Mouse (Mus musculus) neural tube, embryonic 11.5 days (tissue): ENCODE measurements around the gene Cct6b. TPM values are rescaled to one million over a fixed set of nuclear protein-coding genes. Genes with fewer than 3 reads are reported as not detected.

Source experiments
- ATAC-seq: fragments of 200-750 bp; cut with Nextera tagmentation; 2 replicates; pipeline ENCODE4 v1.8.0; 2017; ENCODE audit warnings: moderate number of reproducible peaks, mild to moderate bottlenecking, moderate TSS enrichment, moderate library complexity; ENCODE audit not compliant: insufficient read depth, low FRiP score, low TSS enrichment
- DNase-seq: peaks from one replicate; pipeline ENCODE4 v3.0.0-alpha.2; 2015; ENCODE audit warnings: low spot score
- H3K27ac ChIP-seq: fragments of 300-500 bp; sonication (generic); 2 replicates; pipeline ENCODE4 v1.5.1; 2014; ENCODE audit warnings: low read depth, mild to moderate bottlenecking, low read length
- H3K27me3 ChIP-seq: fragments of 300-500 bp; sonication (generic); 2 replicates; pipeline ENCODE4 v1.6.1; 2014; ENCODE audit warnings: mild to moderate bottlenecking, low read length, mixed read lengths; ENCODE audit not compliant: control insufficient read depth, insufficient read depth
- H3K36me3 ChIP-seq: fragments of 300-500 bp; sonication (generic); 2 replicates; pipeline ENCODE4 v1.6.1; 2014; ENCODE audit warnings: mild to moderate bottlenecking, low read length, moderate library complexity, mixed read lengths; ENCODE audit not compliant: control insufficient read depth, insufficient read depth
- H3K4me1 ChIP-seq: fragments of 300-500 bp; sonication (generic); 2 replicates; pipeline ENCODE4 v1.6.1; 2014; ENCODE audit warnings: low read length, mixed read lengths; ENCODE audit not compliant: control insufficient read depth, insufficient read depth
- H3K4me2 ChIP-seq: fragments of 300-500 bp; sonication (generic); 2 replicates; pipeline ENCODE4 v1.6.1; 2014; ENCODE audit warnings: low read depth, mild to moderate bottlenecking, moderate library complexity
- H3K4me3 ChIP-seq: fragments of 300-500 bp; sonication (generic); 2 replicates; pipeline ENCODE4 v1.5.1; 2014; ENCODE audit warnings: low read depth, low read length
- H3K9ac ChIP-seq: fragments of 300-500 bp; sonication (generic); 2 replicates; pipeline ENCODE4 v1.6.1; 2014; ENCODE audit warnings: mild to moderate bottlenecking, low read length
- H3K9me3 ChIP-seq: fragments of 300-500 bp; sonication (generic); 2 replicates; pipeline ENCODE4 v1.6.1; 2016; ENCODE audit warnings: low read length; ENCODE audit not compliant: control insufficient read depth
- WGBS: fragments of 180-500 bp; shearing (Covaris S2); extraction: QIAGEN DNeasy Blood & Tissue Kit; methylation state at CpG from one replicate; pipeline ENCODE4 v1.1.7; 2014; 5-methylcytosine and 5-hydroxymethylcytosine counted together
- polyA plus RNA-seq: library from polyadenylated mRNA; unstranded; fragments of >200 nt; fragmentation: Nextera tagmentation; extraction: Ambion mirVana; gene quantifications from 2 replicates; pipeline ENCODE4 v1.2.1, GENCODE M21; 2014

Gene Cct6b
- 0.29 and 0.39 TPM in 2 replicates for polyA plus RNA-seq

DNA sequence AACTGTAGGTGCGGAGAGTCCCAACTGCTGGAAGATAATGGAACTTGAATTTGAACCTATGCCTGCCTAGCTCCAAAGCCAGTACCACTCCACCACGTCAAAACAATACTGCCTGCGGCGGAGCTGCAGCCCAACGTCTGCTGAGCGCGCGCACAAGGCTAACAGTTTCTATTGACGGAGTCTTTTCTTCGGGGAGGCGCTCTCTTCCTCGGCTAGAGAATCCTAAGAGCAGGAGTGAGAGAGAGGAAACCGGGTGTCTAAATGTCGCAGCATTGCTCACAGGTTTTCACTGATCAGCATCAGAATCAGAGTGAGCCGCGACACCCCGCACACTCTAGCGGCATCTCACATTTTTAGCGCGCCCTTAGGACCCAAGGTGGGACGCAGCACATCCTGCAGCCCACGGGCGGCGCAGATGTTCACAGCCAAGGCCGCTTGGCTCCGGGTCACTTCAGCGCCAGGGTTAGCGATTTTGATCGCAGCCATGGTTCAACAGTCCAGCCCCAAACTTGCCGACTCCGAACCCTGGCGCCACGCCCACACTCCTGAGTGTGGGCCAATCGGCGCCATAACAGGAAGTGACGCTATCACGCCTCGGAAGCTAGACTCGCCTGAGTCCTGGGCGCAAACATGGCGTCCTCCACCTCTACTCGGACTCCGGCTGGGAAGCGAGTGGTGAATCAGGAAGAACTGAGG lies at the start of gene Cct6b, which contains the start of gene Zfp830:
Cct6b (minus strand) TSS at position 580 of the 696 bp plus-strand sequence.
Zfp830 (plus strand) TSS at position 604 of the 696 bp plus-strand sequence.
- Histone ChIP-seq H3K9me3 (no peaks in the 10 kb centered on the region), H3K4me1 (peaks cover 7% of the 10 kb centered on the region), H3K4me3 (peak within 1 kb of the TSS; percentile 96), H3K27me3 (no peaks in the 10 kb centered on the region), H3K36me3 (no peaks in the 10 kb centered on the region), H3K9ac (peak within 1 kb of the TSS; percentile 80), H3K27ac (peak within 1 kb of the TSS; percentile 82), H3K4me2 (peak within 1 kb of the TSS; percentile 88)
- ATAC-seq (peak; percentile 99), DNase-seq (peak; percentile 93)
- WGBS: under 1% methylated on average over 44 of the region's 44 CpGs

DNA sequence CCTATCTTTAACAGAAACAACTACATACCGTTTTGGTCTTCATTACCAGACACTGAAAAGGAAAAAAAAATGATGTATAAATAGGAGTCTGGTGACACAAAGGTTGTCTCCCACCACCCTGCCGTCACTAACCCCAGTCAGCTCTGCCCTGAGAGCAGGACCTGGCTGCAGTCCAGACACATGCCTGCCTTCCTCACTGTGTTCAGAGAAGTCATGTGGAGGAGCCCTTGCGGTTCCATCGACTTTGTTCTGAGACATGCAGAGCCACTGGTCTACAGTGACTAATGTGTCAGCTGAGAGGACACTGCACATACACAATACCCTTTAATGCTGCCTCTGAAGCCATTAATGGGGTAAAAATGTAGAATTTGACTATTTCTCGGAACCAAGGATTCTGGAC lies 44.4 kb upstream of the Cct6b start:
- Histone ChIP-seq H3K9ac (no peak overlapping the region), H3K4me3 (no peak overlapping the region), H3K27ac (no peak overlapping the region), H3K9me3 (no peaks in the 10 kb centered on the region), H3K36me3 (0 out of 2 replicates have a peak, but pooled peaks cover 2% of the 10 kb centered on the region), H3K4me1 (no peaks in the 10 kb centered on the region), H3K27me3 (no peaks in the 10 kb centered on the region), H3K4me2 (no peak overlapping the region)
- 77% methylated on average over 5 of the region's 5 CpGs for WGBS
- no peak for DNase-seq
- no peak for ATAC-seq

DNA sequence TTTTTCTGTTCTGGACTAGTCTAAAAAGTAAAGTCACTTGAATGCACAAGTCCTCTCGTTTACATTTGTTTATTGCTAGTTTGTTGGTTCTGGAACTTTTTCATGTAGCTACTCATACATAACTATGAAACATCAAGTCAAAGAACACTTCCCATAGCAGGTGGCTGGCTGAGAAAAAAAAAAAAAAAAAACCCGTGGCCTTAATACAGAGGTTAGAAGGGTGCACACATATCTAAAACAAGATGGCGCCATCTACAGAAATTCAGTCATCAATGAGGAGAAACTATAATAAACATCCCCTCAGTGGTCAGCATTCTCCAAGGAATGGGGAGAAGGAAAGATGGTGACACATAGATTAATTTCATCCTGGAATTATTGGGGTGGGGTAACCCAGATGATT lies 43.2 kb upstream of the Cct6b start:
- Histone ChIP-seq H3K4me2 (no peak overlapping the region), H3K27ac (no peak overlapping the region), H3K36me3 (peaks cover 2% of the 10 kb centered on the region; the same call in 1 of the 2 replicates), H3K27me3 (no peaks in the 10 kb centered on the region), H3K9me3 (no peaks in the 10 kb centered on the region), H3K4me1 (no peaks in the 10 kb centered on the region), H3K4me3 (no peak overlapping the region), H3K9ac (no peak overlapping the region)
- 85% methylated on average over 3 of the region's 3 CpGs for WGBS
- DNase-seq (no peak), ATAC-seq (no peak)

DNA sequence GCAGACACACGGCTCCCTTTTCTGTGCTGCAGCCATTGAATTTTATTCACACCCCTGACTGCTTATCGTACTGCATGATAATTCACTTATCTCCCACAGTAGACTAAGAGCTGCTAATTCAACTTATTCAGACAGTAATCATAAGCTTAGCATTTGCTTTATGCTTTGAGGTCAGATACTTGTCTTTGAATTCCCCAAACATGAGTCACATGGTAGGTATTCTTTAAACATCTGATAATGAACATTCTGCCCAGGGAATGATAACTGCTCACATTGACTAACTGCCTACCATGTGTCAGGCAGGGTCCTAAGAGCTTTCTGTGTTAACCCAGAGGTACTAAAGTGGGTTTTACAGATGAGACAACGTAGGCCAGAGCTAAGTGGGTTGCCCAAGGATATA lies 42.5 kb upstream of the Cct6b start:
- ATAC-seq (no peak), DNase-seq (no peak)
- Histone ChIP-seq H3K27ac (no peak overlapping the region), H3K4me1 (no peaks in the 10 kb centered on the region), H3K4me3 (no peak overlapping the region), H3K4me2 (no peak overlapping the region), H3K9ac (no peak overlapping the region), H3K36me3 (peaks cover 2% of the 10 kb centered on the region; the same call in 1 of the 2 replicates), H3K9me3 (no peaks in the 10 kb centered on the region), H3K27me3 (no peaks in the 10 kb centered on the region)
- 85% methylated on average over 3 of the region's 3 CpGs for WGBS

DNA sequence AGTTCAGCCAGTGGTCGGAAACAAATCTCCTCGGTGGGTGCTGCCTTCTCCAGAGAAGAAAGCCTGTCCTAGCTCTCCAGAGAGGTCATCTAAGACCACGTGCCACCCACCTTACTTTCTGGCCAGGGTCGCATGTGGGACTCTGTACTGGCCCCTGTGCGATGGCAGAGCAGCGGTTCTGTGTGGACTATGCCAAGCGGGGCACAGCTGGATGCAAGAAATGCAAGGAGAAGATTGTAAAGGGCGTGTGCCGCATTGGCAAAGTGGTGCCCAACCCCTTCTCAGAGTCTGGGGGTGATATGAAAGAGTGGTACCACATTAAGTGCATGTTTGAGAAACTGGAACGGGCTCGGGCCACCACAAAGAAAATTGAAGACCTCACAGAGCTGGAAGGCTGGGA lies 19.3 kb upstream of the Cct6b start:
- ATAC-seq: no peak
- H3K4me2 ChIP-seq: no peak overlapping the region
- no peaks in the 10 kb centered on the region for H3K27me3 ChIP-seq
- 93% methylated on average over 11 of the region's 11 CpGs for WGBS
- no peak for DNase-seq
- H3K9ac ChIP-seq: no peak overlapping the region
- H3K4me3 ChIP-seq: no peak overlapping the region
- H3K9me3 ChIP-seq: no peaks in the 10 kb centered on the region
- H3K27ac ChIP-seq: no peak overlapping the region
- H3K4me1 ChIP-seq: peaks cover 11% of the 10 kb centered on the region
- peaks cover 5% of the 10 kb centered on the region; the same call in 1 of the 2 replicates for H3K36me3 ChIP-seq

DNA sequence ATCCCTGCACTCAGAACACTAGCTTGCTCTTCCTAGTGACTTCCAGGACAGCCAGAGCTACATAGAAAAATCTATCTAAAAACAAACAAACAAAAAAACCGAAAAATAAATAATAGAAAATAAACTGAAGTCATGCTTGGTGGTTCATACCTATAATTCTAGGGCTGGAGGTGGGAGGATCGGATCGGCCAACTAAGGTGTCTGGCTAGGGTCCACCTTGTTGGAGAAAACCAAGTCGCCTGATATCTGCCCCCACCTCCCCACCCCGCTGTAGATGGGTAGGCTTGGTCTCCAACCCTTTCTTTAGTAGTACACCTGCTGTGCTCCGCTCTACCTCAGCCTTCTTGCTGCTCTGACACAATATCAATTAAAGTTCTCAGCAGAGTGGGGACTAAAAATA lies 18.1 kb upstream of the Cct6b start:
- 51% methylated on average over 6 of the region's 6 CpGs for WGBS
- Histone ChIP-seq H3K36me3 (peaks cover 5% of the 10 kb centered on the region; the same call in 1 of the 2 replicates), H3K9me3 (no peaks in the 10 kb centered on the region), H3K4me2 (peak overlapping the region; percentile 70), H3K4me3 (peak overlapping the region; percentile 94), H3K27me3 (no peaks in the 10 kb centered on the region), H3K4me1 (peaks cover 11% of the 10 kb centered on the region), H3K27ac (no peak overlapping the region), H3K9ac (peak overlapping the region; percentile 96)
- ATAC-seq: no peak
- no peak for DNase-seq

DNA sequence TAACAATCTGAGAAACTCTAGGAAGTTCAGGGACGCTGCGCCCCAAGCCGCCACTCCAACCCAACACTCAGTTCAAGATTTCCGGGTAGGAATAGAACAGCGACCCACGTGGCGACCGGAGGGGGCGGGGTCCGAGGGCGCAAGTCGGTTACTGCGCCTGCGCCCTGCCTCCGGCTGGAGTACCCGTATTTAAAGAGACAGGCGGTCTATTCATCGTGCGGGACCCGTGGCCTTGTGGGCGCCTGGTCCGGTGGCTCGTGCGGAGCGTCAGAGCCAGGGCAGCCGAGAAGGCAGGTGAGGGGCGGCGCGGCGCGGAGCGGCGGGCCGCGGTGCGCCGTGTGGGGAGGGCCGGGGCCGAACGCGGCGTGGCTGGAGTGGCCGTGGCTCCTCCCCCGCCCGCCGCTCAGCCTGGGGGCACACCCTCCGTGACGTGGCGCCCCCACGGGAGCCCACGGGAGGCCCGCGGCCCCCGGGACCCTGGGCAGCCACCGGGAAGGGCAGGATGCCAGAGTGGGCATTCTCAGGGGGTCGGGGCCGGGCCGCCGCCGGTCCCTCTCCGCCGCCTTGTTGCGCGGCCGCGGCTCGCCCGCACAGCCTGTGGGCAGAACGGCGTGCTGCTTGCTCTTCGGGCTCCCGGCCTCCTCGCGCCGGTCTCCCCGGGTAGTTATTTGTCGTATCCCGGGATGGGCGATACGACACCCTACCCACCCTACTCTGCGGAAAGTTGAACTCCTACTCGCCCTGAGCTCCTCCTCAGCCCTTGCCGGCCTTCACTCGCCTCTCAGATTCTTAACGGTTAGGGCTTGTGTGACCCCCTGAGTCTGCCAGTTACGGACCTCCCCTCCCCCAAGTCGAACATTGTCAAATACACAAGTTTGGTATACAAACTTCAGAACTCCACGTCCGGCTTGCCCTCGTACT lies 17.1 kb upstream of the Cct6b start, which contains the start of gene Lig3:
Lig3 (plus strand) TSS at position 126 of the 921 bp plus-strand sequence.
- Histone ChIP-seq H3K27me3 (no peaks in the 10 kb centered on the region), H3K4me3 (peak within 1 kb of the TSS; percentile 94)
- WGBS: under 1% methylated on average over 60 of the region's 90 CpGs

DNA sequence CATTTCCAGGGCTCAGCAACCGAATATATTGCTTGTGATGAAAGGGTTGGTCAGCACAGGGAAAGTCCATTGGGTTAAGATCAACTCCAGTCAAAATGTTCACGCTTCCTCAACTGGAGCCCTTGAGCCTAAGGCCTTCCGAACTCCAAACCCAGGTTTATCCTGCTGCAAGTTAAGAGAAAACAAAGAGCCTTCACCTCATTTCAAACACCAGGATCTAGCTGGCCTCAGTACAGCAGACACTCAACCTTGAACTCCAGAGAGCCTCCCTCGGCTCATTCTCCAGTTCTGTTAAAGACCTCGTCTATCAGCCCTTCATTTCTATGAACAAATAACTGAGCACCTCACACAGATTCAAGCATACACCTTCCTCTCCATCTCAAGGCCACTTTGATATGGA lies 16.0 kb upstream of the Cct6b start:
- DNase-seq (no peak), ATAC-seq (no peak)
- Histone ChIP-seq H3K4me1 (peaks cover 11% of the 10 kb centered on the region), H3K27ac (no peak overlapping the region), H3K4me3 (peak overlapping the region; percentile 94), H3K27me3 (no peaks in the 10 kb centered on the region), H3K36me3 (peaks cover 4% of the 10 kb centered on the region; the same call in 1 of the 2 replicates), H3K4me2 (peak overlapping the region; percentile 70), H3K9ac (peak overlapping the region; percentile 96), H3K9me3 (no peaks in the 10 kb centered on the region)
- 63% methylated on average over 5 of the region's 5 CpGs for WGBS

More for the DNA sequence above, 17.1 kb upstream of the Cct6b start, which contains the start of gene Lig3:
- peak within 1 kb of the TSS; percentile 94 for H3K27ac ChIP-seq
- peak within 1 kb of the TSS; percentile 96 for H3K9ac ChIP-seq
- peak; percentile 97 for DNase-seq
- peaks cover 11% of the 10 kb centered on the region for H3K4me1 ChIP-seq
- no peaks in the 10 kb centered on the region for H3K9me3 ChIP-seq
- peaks cover 5% of the 10 kb centered on the region; the same call in 1 of the 2 replicates for H3K36me3 ChIP-seq
- H3K4me2 ChIP-seq: peak within 1 kb of the TSS; percentile 70
- peak; percentile 93 for ATAC-seq
